Mouse (Mus musculus) liver, embryonic 14.5 days (tissue): Measurements from ENCODE around the gene Ctnnd2.

Source experiments
- CTCF ChIP-seq: IDR thresholded peaks from 2 replicates; pipeline ENCODE4 v1.5.1; 2016; ENCODE audit warnings: antibody characterized with exemption, low read depth, control low read depth
- EP300 ChIP-seq: IDR thresholded peaks from 2 replicates; pipeline ENCODE4 v1.6.1; 2016; ENCODE audit warnings: antibody characterized with exemption, low read depth

DNA sequence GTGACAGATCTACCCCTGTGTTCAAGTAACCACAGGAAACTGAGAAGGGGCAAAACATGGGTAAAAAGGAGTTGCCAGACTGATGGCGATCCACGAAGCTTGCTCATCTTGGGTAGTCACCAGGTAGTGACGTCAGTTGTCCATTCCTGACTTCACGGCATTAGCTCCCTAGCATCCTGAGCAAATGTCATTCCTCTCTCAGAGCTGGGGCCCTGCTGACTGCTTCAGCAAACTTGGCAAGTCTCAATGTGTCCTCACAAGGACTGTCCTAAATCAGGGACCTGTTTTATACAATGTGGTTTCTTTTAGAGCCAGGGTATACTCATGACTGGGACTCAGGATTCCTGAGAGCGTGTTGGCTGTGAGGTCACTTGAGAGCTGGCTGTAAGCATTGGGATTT, 468.3 kb downstream of the Ctnnd2 start:
- TF ChIP-seq CTCF = no peak
- TF ChIP-seq EP300 = no peak
